Mouse (Mus musculus): ENCODE measurements around the gene Ipo13.

- TF ChIP-seq CTCF (conservative IDR thresholded peaks at IDR 0.05; ENCODE audit: low read length) (no peak), NANOG (IDR thresholded peaks at IDR 0.05; ENCODE audit: borderline replicate concordance, low read length) (no peak)
Observed at GRCm38 (mm10) chr4:117918762-117919161, 4.0 kb upstream of the Ipo13 start.

Measured in E14TG2a.4 (cell line).